Mouse (Mus musculus): ENCODE data around the gene Pask. TPM values are rescaled to one million over a fixed set of nuclear protein-coding genes. Genes with fewer than 3 reads are reported as not detected.
"Not testable (repeated sequence)": the region's sequence is repeated elsewhere in the genome, so short reads cannot be mapped to it uniquely, and the experiment has no call there.

Pask gene
- 1 to 10 TPM; 4.9 to 7.9 (median 5.8) TPM for total RNA-seq (2022)

DNA sequence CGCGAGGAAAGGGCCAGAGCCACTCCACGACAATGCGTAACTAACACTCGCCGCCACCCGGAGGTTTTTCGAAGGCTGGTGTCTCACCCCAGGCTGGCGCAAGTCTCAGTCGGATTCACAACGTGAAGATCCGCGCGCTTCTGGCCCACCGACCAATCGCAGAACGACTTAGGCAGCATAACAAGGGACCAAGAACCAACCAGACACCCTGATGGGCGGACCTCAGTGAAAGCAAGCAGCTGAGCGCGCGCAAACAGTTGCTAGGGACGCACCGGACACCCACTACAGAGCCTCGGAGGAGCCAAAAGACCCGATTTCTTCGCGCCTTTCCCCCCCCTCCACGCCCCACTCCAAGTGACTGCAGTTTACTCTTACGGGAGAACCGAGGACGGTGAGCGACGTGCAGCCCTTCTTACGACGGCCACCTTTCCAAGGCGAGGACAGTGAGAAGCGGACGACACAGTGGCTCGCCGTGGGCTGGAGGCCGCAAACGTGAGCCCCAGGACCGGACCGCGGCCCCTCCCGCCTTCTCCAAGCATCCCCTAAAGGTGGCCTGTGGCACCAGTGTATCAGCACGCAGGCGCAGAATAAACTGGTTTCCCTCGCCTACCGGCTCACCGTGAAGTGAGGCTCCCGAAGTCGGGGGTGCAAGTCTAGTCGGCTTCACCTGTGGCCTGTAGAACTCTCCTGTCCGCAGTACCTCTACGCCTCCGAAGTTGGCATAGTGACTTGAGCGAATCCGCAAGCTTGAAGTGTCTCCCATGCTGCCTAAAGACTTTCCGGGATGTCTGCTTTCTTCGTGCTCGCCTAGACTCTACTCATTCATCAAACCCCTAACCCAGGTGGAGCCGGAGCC, at the start of gene Pask, which contains the start of gene Ppp1r7:
Pask (minus strand) TSS at position 835 of the 856 bp plus-strand sequence.
Ppp1r7 (plus strand) TSS at position 207 of the 856 bp plus-strand sequence.
- DNase-seq, result peak; percentile 95

DNA sequence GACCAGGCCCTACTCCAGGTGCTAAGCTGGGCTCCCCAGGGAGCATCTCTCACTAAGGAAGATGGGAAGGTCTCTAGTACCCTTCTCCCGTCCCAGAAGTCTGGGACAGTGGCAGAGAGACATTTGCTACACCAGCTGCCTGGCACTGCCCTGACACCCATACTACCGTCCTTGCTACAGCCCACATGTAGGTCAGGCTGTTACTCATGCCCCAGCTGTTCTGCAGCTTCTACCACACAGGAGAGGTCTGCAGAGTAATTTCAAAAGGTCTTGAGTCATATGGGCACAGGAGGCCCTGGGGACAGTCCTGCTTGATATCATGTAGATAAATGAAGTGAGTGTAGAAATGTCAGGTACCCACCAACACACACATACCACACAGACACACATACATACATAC, 45.6 kb upstream of the Pask start:
- DNase-seq, result peak; percentile 21

DNA sequence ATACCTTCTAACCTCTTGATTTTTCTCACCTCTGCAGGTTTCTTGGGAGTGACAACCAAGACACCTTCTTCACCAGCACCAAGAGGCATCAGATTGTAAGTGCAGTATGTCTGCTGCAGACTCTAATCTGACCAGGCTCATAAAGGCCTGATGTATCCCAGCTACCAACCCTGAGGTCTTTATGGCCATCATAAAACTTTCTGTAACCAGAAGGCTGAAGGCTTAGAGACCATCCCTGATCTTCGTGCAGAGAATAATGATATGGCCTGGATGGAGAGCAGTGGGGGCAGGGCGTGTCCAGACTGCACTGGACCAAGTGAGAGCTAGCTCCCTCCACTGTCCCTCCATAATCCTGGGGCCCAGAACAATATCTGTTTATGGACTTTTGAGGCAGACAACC, 43.9 kb upstream of the Pask start:
- no peak for DNase-seq

DNA sequence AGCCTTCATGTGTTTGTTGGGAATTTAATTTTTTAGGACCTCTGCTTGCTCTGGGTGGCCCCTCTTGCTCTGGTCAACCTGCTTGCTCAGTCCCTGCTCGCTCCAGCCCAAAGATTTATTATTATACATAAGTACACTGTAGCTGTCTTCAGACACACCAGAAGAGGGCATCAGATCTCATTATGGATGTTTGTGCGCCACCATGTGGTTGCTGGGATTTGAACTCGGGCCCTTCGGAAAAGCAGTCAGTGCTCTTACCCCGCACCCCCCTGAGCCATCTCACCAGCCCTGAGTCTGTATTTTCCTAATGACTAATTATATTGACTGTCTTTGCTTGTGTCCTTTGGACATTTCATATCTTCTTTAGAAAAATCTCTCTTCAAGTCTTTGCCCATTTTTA, 35.8 kb upstream of the Pask start:
- no peak for DNase-seq

DNA sequence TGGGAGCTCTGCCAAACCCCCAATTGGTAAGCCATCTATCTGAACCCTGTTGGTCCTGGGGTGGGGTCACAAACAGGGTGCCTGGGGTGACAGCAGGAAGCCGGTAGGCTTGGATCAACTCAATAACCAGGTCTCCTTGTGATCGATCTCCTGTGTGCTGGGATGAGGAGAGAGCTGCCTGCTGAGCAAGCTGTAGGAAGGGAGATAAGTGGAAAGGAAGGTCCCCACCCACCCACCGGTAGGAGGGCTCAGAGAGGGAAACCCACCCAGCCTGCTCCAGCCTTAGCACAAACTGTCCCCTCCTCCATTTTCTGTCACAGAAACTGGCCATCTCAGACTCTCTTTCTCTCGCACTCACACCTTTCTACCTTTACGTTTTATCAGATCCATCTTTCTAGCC, 34.0 kb upstream of the Pask start:
- no peak for DNase-seq

DNA sequence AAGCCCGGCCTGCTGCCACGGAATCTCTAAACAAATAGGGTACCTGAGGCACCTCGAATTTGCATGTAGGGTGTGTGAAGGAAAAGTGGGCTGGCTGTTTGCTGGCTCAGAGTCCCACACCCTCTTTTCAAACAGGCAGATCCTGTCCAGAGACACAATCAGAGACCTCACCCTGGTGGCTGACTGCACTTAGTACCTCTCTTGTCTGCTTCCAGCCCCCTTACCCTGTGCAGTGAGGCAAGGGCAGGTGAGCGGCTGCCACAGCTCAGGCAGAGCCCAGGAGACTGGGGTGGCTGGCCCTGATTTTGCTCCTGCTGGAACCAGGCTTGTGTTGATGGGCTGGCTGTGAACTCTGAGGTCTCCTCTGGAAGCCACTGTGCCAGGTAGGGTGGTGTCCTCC, 30.4 kb upstream of the Pask start, which contains the start of gene Ano7:
Ano7 (plus strand) TSS at position 266 of the 400 bp plus-strand sequence.
- no peak for DNase-seq

DNA sequence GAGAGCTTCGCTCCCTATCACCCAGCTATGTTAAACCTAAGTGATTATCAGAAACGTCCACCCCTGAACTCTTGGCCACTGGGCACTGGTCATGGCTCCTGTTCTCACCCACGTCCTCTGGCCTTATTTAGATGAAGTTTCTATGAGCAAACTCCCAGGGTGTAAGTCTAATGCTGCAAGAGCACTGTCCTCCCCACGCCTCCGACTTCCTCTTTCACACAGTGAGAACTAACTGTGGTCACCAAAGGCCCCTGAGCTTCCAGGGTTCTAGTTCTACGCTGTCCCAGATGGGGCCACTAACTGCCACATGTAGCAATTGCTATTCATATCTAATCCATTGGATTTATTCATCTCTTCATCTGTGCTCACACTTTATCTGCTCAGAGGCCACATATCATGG, 22.4 kb upstream of the Pask start:
- no peak for DNase-seq

DNA sequence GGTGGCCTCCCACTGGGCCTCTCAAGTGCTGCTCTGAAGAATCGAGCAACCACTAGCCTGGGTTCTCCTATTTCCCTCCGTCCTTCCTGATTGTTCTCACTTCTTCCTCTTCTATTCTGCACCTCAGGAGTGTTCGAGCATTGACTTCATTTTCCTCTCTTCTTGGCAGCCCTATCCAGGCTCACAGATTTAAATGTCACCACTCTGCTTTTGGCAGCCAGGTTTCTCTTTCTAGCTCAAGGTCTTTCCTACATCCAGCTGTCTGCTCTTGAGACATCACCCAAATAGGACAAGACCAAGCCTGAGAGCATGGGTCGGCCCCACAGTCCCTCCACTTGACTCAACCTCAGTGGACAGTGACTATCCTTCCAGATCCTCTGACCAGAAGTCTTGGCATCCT, 19.4 kb upstream of the Pask start:
- DNase-seq, result peak; percentile 23

DNA sequence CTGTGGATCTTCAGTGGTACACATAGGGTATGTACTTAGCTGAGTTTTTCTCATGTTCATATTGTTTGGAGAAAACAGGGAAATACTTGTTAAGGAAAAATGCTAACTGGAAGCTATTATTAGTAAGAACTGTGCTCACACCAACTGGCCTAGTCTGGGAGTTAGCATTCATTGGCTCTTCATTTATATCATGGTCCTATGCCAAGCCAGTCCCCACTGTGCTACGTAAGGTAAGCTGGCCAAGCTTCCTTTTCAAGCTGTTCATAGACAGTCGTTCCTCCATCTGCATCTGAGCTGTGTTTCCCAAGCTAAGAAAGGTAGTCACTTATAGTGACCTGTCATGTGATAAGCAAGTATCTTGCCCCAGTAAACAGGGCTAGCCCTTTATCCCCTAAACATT, 9.4 kb upstream of the Pask start:
- no peak for DNase-seq

DNA sequence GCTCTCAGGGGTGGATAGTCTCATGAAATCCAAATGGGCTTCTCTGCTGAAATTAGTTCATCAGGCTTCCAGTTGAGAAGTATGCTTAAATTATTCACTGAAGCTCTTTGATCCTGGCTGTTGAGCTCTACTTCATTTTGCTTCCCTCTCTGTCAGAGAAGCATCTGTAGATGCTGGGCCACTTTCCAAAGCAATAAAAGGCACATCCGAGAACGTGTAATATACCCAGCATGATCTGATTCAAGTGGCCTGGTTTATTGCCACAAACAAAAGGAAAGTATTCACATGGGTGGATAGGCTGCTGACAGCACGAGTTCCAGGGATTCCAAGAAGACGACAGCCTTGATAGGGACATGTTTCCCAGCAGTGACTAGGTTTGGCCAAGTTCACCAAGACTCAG, 6.4 kb upstream of the Pask start:
- no peak for DNase-seq

DNA sequence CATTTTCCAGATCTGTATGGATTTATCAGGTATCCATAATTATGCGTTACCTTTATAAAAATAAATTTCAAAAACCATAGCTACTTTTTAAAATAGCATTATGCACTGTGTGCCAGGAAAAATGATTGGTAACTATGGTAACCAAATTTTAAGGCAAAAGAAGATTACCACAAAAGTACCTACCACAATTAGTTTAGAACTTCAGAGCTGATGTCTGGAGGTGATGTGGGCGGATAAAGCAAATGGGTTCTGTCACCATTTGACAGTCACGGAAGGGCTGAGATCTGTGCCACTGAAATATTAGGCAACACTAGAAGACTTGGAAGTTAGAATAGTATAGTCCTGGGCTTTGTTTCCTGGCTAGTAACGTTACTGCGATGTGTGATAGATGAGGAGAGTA, 3.9 kb upstream of the Pask start:
- no peak for DNase-seq

DNA sequence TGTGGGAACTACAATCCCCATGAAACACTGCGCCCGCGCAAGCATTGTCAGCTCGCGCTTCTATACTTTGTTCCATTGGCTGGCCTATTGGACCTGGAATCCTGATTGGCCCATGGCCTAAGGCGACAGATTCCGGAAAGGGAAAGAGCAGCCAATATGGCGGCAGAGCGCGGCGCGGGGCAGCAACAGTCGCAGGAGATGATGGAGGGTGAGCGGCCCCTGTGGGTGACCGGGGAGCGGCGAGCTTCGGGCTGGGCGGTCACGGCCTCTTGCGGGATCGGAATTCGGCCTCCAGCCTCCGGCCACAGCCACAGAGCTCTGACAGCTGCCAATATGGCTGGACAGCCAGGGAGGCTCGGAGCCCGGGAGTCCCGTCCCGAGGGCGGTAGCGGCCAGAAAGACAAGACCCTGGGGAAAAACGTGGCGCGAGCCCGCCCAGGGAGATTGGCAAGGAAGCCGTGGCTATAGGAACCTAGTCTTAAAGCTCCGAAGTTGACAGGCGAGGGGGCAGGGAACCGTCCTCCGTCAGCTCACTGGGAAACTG, 294 bp upstream of the Pask start:
- peak; percentile 93 for DNase-seq

DNA sequence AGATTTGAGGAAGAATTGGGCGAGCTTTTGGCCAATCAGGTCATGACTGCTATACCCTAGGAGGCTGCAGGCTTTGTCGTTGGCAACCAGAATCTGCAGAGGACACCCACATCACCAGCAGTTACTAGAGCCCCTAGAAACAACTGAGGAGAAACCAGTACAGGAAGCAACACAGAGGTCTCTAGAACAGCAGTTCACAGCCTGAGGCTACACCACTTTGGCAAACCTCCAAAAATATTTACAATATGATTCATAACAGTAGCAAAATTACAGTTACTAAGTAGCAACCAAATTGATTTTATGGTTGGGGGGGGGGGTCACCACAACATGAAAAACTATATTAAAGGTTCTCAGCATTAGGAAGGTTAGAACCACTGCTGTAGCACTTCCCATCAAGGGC, 8.7 kb downstream of the Pask start:
- no peak for DNase-seq

DNA sequence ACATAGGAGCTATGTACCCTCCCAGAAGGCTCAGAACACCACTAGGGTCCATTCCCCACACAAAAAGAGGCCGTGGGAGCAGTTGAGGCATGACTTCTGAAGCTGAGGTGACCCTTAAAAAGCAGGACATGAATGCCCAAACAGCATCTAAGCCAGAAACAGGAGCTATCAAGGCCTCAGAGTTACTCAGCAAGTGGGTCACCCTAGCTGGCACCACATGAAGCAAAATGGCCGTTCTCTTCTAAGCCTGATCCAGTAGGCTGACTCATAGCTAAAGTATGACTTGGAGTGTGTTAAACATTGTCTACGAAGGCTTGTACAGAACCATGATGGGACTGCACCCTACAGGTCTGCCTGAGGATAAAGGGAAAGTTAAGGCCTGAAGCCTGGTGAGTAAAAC, 16.8 kb downstream of the Pask start:
- peak; percentile 24 for DNase-seq

DNA sequence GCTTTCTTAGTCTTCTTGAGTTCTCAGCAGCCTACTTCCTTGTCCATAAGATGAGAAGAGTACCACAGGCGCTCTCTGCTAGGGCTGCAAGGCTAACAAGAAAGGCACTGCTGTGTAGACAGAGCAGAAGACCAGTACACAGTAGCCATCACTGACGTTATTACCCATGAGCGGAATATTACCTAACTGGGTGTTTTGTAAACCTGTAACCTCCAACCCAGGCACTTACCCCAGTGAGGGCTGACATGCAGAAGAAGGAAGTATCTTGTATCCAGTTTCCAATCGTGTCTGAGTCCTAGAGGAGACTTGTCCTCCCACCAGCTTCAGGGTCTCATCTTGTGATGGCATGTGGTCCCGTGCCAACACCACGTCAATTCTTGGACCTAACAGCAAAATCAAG, 19.3 kb downstream of the Pask start:
- DNase-seq, result no peak

DNA sequence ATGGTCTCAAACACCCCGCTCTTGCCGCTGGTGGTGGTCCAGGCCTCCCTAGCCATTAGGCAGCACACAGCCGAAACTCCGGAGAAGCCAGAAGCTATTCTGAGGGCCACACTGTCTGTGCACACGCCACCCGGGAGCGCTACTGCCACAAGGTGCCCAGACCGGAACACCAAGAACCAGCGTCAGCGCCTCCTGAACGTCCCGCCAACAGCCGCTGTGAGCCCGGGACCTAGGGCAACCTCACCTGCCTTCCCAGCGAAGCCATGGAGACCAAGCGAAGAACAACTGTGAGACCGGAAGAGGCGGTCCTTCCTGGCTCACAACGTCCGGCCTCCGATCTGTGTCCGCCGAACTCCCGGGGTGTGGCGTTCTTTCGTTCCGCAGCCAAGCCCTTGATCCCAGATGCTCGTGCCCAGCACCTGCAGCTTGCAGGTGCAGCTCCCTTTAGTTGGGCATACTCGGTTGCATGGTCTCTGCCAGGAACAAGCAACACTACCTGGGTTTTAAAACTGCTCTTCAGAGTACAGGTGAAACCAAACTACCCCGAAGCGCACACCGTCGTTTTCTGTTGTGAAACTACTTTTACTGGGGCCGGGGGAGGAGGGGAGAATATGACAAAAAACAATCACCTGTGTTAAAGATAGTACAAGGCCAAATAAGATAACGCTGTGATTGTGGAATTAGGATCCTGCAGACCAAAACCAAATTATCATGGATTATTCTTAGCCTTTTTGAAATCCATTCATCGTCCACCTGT, 37.5 kb downstream of the Pask start, which contains the start of gene Mterf4:
Mterf4 (minus strand) TSS at position 335 of the 757 bp plus-strand sequence.
- peak; percentile 71 for DNase-seq

DNA sequence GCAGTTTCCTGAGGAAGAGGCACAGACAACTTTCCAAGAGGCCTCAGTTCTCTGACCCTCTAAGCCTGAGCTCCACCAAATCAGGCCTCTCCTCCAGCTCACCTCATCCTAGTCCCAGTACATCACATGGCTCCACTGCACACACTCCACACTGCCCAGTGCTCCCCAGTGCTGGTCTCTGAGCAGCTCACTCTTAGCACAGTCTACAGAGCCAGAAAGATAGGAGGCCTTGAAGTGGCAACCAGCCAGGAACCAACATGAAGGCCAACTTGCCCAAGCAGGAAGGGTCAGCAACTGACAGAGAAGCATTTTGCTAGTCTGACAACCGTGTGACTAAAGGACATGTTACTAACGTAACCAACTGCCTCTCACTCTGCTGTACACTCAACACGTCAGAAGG, 42.7 kb downstream of the Pask start:
- peak; percentile 83 for DNase-seq

DNA sequence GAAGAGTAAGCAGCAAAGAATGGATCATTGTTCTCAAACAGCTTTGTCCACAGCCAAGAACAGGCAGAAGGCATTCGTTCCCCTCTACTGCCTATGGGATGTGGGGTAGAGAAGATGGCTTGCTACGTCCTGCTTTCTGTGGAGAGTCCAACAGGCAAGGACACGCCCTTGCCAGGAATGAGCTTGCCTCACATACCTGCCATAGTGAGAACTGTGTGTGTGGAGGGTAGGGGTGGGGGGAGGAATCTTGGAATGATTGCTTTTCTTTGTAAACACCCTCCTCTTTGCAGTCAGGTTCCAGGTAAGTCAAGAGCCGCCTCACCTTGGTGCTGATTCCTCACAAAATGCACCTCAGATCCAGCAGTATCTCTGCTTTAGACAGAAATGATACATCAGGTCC, 43.5 kb downstream of the Pask start:
- no peak for DNase-seq

DNA sequence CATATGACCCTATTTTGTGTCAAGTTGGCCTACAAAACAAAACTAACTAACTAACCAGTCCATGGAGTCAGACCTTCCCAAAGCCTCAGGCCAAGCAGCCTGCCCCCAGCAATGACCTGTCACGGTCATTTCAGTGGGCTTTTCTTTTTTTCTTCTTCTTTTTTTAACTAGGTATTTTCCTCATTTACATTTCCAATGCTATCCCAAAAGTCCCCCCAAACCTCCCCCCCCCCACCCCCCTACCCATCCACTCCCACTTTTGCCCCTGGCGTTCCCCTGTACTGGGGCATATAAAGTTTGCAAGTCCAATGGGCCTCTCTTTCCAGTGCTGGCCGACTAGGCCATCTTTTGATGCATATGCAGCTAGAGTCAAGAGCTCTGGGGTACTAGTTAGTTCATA, 48.8 kb downstream of the Pask start:
- not testable (repeated sequence) for DNase-seq

DNA sequence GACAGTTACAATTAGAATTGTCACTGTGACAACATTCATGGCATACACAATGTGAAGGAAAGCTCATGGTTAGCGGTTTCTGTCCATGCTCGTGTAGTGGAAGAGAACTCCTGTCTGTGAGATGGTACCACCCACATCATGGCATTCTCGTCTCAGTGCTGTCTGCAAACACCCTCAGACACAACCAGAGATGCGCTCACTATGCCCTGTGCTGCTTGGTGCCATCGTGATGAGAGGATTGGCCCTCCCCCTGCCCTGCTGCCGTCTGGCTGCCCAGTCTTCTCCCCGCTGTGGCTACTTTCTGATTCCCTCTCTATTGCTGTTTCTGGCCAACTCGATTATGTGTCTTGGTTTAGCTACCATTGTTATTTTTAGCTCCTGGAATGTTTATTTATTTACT, 51.3 kb downstream of the Pask start:
- no peak for DNase-seq

DNA sequence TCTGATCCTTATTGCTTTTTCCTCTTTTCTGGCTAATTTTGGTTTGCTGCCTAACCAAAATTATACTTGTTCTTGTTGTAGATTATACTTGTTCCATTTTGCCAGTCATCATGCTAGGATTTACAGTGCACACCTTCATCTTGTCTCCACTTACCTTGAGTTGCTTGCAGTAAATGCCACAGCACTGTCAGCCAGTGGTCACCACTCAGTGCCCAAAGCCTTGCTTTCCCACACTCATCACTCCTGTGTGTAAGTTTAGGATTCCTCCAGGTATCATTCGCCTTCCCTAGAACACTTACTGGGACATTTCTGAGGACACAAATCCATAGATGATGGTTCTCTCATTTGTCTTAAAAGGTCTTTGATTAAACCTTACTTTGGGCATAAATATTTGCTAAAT, 51.7 kb downstream of the Pask start:
- no peak for DNase-seq

DNA sequence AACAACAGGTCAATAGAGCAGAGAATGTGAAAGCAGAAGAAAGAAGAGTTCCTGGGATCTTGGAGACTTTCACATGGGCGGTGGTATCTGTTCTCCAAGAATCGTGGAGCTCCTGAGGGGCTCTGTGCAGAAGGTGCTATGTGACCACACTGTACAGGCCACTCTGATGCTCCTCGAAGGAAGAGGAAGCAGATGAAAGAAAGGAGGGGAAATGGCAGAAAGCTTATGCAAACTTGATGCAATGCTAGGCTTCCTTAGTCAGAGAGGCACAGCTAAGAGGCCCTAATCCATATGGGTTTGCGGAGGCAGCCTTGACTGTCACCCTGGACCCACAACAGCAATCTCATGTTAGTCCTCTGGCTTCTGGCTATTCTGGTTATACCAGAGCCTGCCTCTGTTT, 52.3 kb downstream of the Pask start:
- DNase-seq, result no peak

DNA sequence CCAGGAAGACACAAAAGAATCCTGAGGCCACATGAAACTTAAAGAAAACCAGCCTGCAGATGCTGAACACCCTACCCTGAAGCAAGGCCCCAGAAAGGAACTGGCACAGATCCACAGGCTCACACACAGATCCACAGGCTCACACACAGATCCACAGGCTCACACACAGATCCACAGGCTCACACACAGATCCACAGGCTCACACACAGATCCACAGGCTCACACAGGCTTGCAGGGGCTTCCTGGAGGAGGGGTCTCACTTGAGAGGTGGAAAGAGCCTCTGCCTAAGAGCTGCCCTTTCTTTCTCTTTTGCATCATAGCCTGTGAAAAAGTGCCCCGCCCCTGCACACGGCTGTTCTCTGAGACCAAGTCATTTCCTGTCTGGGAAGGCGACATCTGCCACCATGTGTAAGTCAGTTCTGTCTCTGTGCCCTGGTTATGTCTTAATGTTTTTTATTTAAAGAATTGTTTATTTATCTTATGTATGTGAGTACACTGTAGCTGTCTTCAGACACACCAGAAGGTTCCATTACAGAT, 53.5 kb downstream of the Pask start:
- DNase-seq, result no peak

Measured in adrenal gland, adult 8-10 months (tissue).